Mouse (Mus musculus) forebrain, embryonic 16.5 days (tissue): Measurements from ENCODE around the gene Panx2. TPM values are rescaled to one million over a fixed set of nuclear protein-coding genes. Genes with fewer than 3 reads are reported as not detected.
A peak's percentile ranks its signal among the peaks of the same experiment; 100 is the strongest.

Experiments
- ATAC-seq: fragments of 200-750 bp; cut with Nextera tagmentation; 2 replicates; pipeline ENCODE4 v1.8.0; 2017; ENCODE audit warnings: mild to moderate bottlenecking, moderate library complexity
- H3K27ac ChIP-seq: fragments of 300-500 bp; sonication (generic); 2 replicates; pipeline ENCODE4 v1.5.1; 2014; ENCODE audit warnings: low read length, control low read depth
- H3K27me3 ChIP-seq: fragments of 300-500 bp; sonication (generic); replicated peaks from 2 replicates; pipeline ENCODE4 v1.6.1; 2014; ENCODE audit warnings: low read length; ENCODE audit not compliant: control insufficient read depth, insufficient read depth
- H3K36me3 ChIP-seq: fragments of 300-500 bp; sonication (generic); 2 replicates; pipeline ENCODE4 v1.6.1; 2014; ENCODE audit not compliant: control insufficient read depth, insufficient read depth
- H3K4me1 ChIP-seq: fragments of 300-500 bp; sonication (generic); replicated peaks from 2 replicates; pipeline ENCODE4 v1.6.1; 2014; ENCODE audit warnings: low read length; ENCODE audit not compliant: control insufficient read depth, insufficient read depth
- H3K4me2 ChIP-seq: fragments of 300-500 bp; sonication (generic); 2 replicates; pipeline ENCODE4 v1.6.1; 2014; ENCODE audit warnings: mild to moderate bottlenecking, low read length, control low read depth
- H3K4me3 ChIP-seq: fragments of 300-500 bp; sonication (generic); replicated peaks from 2 replicates; pipeline ENCODE4 v1.5.1; 2014; ENCODE audit warnings: mild to moderate bottlenecking, low read length, control low read depth
- H3K9ac ChIP-seq: fragments of 300-500 bp; sonication (generic); replicated peaks from 2 replicates; pipeline ENCODE4 v1.6.1; 2014; ENCODE audit warnings: low read depth, low read length, control low read depth
- H3K9me3 ChIP-seq: fragments of 300-500 bp; sonication (generic); 2 replicates; pipeline ENCODE4 v1.6.1; 2016; ENCODE audit warnings: low read length; ENCODE audit not compliant: control insufficient read depth
- WGBS: fragments of 180-500 bp; shearing (Covaris S2); extraction: QIAGEN DNeasy Blood & Tissue Kit; methylation state at CpG from one replicate; pipeline ENCODE4 v1.1.7; 2014; 5-methylcytosine and 5-hydroxymethylcytosine counted together
- polyA plus RNA-seq: library from polyadenylated mRNA; unstranded; fragments of >200 nt; fragmentation: Nextera tagmentation; extraction: Ambion mirVana; gene quantifications from 2 replicates; pipeline ENCODE4 v1.2.1, GENCODE M21; 2015

Gene Panx2
- polyA plus RNA-seq, 1 experiment from 2014 or later, result 4.9 TPM

DNA sequence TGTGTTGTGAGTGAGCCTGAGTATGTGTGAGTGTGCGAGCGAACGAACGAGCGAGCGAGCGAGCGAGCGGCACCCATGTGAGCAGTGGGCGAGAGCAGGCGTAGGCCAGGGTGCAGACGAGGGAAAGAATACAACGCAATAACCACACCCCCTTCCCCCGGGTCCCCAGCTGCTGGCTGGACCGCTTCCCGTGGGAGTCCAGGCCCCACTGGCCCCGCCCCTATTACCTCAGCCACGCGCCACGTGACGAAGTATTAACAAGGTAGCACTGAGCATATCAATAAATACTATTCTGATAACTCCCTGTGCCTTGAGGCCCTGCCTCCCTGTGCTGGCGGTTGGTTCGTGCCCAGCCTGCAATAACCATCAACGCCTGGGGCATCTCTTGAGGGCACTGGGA, 11.1 kb downstream of the Panx2 start:
- H3K36me3 ChIP-seq, result peaks cover 3% of the 10 kb centered on the region; the same call in 1 of the 2 replicates
- no peak overlapping the region for H3K4me3 ChIP-seq
- H3K9ac ChIP-seq, result no peak overlapping the region
- H3K4me1 ChIP-seq, result peaks cover 12% of the 10 kb centered on the region
- 76% methylated on average over 24 of the region's 24 CpGs for WGBS
- H3K27ac ChIP-seq, result no peak overlapping the region
- no peak overlapping the region for H3K4me2 ChIP-seq
- ATAC-seq, result no peak
- peaks cover 6% of the 10 kb centered on the region; the same call in 1 of the 2 replicates for H3K27me3 ChIP-seq
- no peaks in the 10 kb centered on the region for H3K9me3 ChIP-seq

DNA sequence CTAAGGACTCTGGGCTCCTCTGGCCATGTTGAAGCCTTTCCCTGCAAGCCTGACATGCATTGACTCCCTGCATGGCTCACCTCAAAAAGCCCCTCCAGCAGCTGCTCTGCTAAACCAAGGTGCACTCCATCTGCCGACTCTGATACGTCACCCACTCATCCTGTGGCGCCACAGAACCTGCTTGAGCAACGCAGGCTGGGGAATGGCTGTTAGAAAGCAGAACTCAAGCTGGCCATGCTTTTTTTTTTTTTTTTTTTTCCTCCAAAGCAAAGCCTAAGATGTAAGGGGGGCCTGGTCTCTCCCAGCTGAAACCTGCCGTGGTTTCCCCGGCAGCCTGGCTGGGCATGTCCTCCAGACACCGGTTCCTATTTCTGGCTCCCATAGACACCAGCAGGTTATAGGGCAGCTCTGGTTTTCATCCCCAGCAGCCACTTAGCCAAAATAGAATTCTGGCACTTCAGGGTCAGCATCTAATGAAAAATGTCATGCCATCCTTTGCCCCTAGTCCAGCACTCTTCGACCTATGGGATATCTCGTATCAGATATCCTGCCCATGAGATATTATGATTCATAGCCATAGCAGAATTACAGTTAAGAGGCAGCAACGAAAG, 14.6 kb downstream of the Panx2 start:
- WGBS, result 82% methylated on average over 10 of the region's 10 CpGs
- Histone ChIP-seq H3K27ac (no peak overlapping the region), H3K4me2 (no peak overlapping the region)

DNA sequence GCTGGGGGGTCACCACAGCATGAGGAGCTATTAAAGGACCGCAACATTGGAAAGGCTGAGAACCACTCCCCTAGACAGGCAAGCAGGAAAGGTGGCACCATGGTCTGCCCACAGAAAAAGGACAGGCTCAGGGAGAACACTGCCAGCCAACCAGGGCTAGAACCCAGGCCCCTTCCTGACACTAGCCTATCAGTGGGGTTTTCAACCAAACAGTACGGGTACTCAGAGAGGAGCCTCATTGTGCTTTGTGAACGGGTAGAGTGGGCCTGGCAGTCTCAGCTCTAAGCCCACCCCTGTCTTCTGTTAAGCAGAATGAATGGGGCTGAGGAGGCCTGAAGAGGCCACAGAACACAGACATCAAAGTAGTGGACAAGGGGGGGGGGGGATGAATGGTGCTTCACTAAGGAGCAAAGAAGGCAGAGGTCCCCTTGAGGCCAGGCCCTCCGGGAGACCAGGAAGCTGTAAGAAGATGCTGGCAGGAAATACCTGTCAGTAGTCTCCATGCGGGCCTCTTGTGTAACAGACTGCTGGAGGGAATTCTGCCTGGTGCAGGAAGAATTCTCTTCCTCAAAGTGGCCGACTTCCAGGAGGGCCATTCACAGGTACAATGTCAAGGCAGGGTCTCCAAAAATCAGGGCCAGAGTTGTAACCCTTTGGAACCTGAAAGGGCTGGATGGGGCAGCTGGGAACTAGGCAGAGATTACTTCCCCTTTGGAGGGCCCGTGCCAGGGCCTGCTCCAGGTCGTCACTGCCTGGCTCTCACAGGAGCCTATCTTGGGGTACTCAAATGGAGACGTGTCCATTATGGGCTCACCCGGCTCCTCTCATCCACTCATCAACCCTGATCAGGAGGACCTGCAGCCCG, 15.3 kb downstream of the Panx2 start, which contains the start of gene Trabd:
Gene Trabd (plus strand): TSS at position 512 of the 865 bp plus-strand sequence.
- H3K9ac ChIP-seq, result peak within 1 kb of the TSS; percentile 91
- peak within 1 kb of the TSS; percentile 84 for H3K4me3 ChIP-seq
- peak; percentile 13 for ATAC-seq
- H3K36me3 ChIP-seq, result peaks cover 3% of the 10 kb centered on the region; the same call in 1 of the 2 replicates
- no peaks in the 10 kb centered on the region for H3K9me3 ChIP-seq
- H3K4me2 ChIP-seq, result peak within 1 kb of the TSS; percentile 91
- H3K4me1 ChIP-seq, result peaks cover 32% of the 10 kb centered on the region
- H3K27me3 ChIP-seq, result no peaks in the 10 kb centered on the region
- WGBS, result 19% methylated on average over 11 of the region's 11 CpGs
- H3K27ac ChIP-seq, result peak within 1 kb of the TSS; percentile 76

More for the DNA sequence above, 14.6 kb downstream of the Panx2 start:
- no peaks in the 10 kb centered on the region for H3K9me3 ChIP-seq
- ATAC-seq, result no peak
- no peak overlapping the region for H3K9ac ChIP-seq
- H3K36me3 ChIP-seq, result peaks cover 3% of the 10 kb centered on the region; the same call in 1 of the 2 replicates
- H3K4me3 ChIP-seq, result no peak overlapping the region
- no peaks in the 10 kb centered on the region for H3K27me3 ChIP-seq
- H3K4me1 ChIP-seq, result peaks cover 32% of the 10 kb centered on the region

DNA sequence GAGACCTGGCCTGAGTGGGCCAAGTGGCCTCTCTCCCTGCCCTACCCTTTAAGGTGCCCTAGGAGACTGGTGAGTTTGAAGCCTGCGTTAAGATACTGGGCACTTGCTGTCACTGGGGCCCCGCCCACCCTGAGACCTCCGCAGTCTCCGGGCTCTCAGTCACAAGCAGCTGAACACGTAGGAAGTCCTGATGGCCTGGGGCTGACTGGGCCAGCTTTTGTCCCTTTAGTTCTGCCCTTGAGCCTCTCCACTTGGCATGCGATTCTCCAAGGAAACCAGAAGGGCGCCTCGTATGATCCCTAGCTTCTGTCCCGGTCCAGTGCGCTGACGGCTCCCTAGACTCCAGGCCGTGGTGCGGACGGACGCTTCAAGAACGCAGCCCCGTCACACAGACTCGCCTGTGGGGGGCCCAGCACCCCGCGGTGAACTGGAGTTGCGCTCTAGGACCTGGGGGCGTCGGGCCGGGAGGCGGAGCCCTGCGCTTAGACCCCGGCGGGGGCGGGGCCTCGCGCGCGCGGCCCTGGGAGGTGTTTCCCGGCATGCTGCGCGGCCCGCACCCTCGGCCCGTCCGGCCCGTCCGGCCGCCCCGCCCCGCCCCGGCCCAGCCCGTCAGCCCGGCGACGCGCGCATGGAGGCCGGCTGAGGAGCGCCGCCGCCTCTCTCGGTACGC, 16.1 kb downstream of the Panx2 start:
- no peaks in the 10 kb centered on the region for H3K27me3 ChIP-seq
- peak overlapping the region; percentile 91 for H3K9ac ChIP-seq
- under 1% methylated on average over 54 of the region's 59 CpGs for WGBS
- H3K9me3 ChIP-seq, result no peaks in the 10 kb centered on the region
- peak overlapping the region; percentile 76 for H3K27ac ChIP-seq
- ATAC-seq, result peak; percentile 92
- no peaks in the 10 kb centered on the region for H3K36me3 ChIP-seq
- peaks cover 32% of the 10 kb centered on the region for H3K4me1 ChIP-seq
- peak overlapping the region; percentile 84 for H3K4me3 ChIP-seq
- peak overlapping the region; percentile 91 for H3K4me2 ChIP-seq

DNA sequence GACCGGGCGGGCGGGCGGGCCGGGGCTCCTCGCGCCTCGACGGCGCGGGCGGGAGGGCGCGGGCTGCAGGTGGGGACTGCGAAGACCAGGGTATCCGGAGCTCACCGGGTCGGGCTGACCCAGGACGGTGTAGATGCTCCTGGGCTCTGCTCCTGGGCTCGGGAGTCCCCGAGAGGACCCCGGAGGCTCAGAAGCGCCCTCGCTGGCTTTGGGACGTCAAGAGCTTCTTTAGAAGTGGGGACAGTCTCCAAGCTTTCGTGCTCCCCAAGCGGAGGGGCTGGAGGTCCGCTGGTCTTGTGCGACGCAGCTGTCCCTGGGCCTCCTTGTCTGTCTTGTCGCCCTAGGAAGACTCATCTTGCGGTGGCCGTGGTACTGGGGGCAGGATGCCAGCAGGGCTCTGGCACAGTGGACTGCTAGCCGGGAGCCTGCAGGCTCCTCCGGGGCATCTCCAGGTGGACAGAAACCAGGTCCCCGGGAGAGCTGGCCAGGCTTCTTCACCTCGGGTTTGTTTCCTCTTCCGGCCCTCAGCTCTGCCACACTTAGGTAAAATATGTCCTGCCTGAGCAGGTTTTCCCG, 16.7 kb downstream of the Panx2 start:
- WGBS, result under 1% methylated on average over 31 of the region's 39 CpGs
- Histone ChIP-seq H3K4me2 (peak overlapping the region; percentile 91), H3K36me3 (no peaks in the 10 kb centered on the region; the same call in 1 of the 2 replicates), H3K27ac (peak overlapping the region; percentile 65), H3K27me3 (no peaks in the 10 kb centered on the region), H3K9ac (peak overlapping the region; percentile 91), H3K4me3 (peak overlapping the region; percentile 84), H3K4me1 (peaks cover 32% of the 10 kb centered on the region), H3K9me3 (no peaks in the 10 kb centered on the region)
- ATAC-seq, result no peak

DNA sequence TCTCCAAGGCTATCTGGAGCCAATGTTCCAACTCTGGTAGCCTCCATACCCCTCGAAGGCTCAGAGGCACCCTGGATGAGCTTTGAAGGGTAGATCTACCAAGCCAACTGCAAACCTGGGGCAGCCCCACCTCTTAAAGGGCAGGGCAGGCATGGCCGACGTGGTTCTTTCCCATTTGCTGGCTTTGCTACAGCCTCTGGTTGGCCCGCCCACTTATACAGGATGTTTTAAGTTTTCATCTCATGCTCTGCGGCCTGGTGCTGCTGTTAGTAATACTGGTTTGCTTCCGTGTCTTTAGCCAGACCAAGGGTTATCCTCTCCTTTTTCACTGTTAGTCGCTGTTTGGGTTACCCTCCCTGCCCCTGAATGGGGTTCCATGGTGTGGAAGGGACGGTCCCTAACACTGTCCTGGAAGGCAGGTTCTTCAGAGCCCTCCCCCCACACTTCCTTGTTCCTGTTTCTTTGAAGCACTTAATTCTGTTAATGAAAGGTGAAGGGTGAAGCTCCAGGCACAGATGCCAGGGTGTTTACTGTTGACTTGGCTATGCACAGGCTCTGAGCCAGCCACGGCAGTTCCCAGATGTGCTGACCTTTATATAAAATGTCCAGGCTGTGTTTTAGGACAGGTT, 18.8 kb downstream of the Panx2 start:
- no peaks in the 10 kb centered on the region for H3K27me3 ChIP-seq
- H3K4me3 ChIP-seq, result no peak overlapping the region
- H3K9me3 ChIP-seq, result no peaks in the 10 kb centered on the region
- peaks cover 32% of the 10 kb centered on the region for H3K4me1 ChIP-seq
- WGBS, result 77% methylated on average over 9 of the region's 9 CpGs
- H3K4me2 ChIP-seq, result no peak overlapping the region
- H3K27ac ChIP-seq, result no peak overlapping the region
- H3K9ac ChIP-seq, result no peak overlapping the region
- H3K36me3 ChIP-seq, result no peaks in the 10 kb centered on the region; the same call in none of the 2 replicates
- no peak for ATAC-seq

DNA sequence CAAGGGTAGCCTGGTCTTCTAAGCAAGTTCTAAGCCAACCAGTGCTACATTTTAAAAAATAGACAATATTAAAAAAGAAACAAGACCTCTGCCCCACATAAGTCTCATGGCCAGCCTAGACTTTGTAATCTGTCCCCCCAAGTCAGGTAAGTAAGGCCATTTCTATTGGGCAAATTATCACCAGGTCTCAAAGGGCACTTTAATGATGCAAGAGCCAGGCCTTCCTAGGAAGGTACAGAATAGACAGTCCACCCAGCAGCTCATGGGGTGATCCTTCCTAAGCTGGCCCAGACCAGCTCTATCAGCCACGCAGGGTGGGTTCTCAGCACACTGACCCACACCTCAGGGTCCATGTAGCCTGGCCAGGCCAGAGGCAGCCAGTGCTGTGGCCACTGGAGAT, 24.4 kb downstream of the Panx2 start:
- WGBS, result 88% methylated on average over 1 of the region's 1 CpGs
- Histone ChIP-seq H3K27ac (no peak overlapping the region), H3K9me3 (no peaks in the 10 kb centered on the region), H3K4me3 (no peak overlapping the region), H3K27me3 (no peaks in the 10 kb centered on the region), H3K4me1 (peaks cover 8% of the 10 kb centered on the region), H3K36me3 (peaks cover 17% of the 10 kb centered on the region), H3K4me2 (no peak overlapping the region), H3K9ac (no peak overlapping the region)
- no peak for ATAC-seq

DNA sequence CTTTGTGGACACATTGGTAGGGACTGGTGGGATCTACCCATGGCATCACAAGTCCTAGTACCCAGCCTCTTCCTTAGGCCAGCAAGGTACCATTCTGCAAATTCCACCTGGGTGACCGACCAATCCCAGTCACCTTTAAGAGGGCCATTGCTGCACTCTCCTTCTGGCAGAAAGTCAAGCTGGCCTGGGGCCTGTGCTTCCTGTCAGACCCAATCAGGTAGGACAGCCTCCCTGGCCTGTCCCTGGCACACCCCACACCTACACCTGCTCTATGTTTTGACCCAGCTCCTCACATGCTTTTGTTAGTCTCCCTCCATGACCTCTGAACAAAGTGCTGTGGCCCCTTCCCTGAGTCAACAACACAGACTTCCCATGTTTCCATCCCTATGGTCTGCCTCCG, 25.3 kb downstream of the Panx2 start:
- H3K27me3 ChIP-seq, result no peaks in the 10 kb centered on the region
- H3K9me3 ChIP-seq, result no peaks in the 10 kb centered on the region
- no peak overlapping the region for H3K4me2 ChIP-seq
- no peak overlapping the region for H3K9ac ChIP-seq
- no peak for ATAC-seq
- H3K27ac ChIP-seq, result no peak overlapping the region
- no peak overlapping the region for H3K4me3 ChIP-seq
- peaks cover 17% of the 10 kb centered on the region for H3K36me3 ChIP-seq
- peaks cover 10% of the 10 kb centered on the region for H3K4me1 ChIP-seq
- WGBS, result 89% methylated on average over 2 of the region's 2 CpGs
